Mouse (Mus musculus) bone marrow, adult 2 months (tissue): ENCODE results near the gene Sh3glb2. TPM values are rescaled to one million over a fixed set of nuclear protein-coding genes. Genes with fewer than 3 reads are reported as not detected.

Experiments used
- H3K27ac ChIP-seq: fragments of 200-500 bp; 2 replicates; pipeline ENCODE4 v1.5.1; 2012; ENCODE audit warnings: low read depth, mild to moderate bottlenecking, control low read depth, inconsistent platforms, low read length; ENCODE audit not compliant: control insufficient read depth, poor library complexity, insufficient read depth
- H3K4me1 ChIP-seq: fragments of 200-500 bp; 2 replicates; pipeline ENCODE4 v1.6.1; 2011; ENCODE audit warnings: low read length; ENCODE audit not compliant: control insufficient read depth, insufficient read depth
- H3K4me3 ChIP-seq: fragments of 200-500 bp; replicated peaks from 2 replicates; pipeline ENCODE3; 2011; ENCODE audit warnings: mild to moderate bottlenecking, low read depth, low read length, control low read depth; ENCODE audit not compliant: control insufficient read depth
- CTCF ChIP-seq: fragments of 200-500 bp; IDR thresholded peaks from 2 replicates; pipeline ENCODE4 v1.5.1; 2011; ENCODE audit warnings: low read length, control low read depth; ENCODE audit not compliant: control insufficient read depth, insufficient read depth
- POLR2A ChIP-seq: fragments of 200-500 bp; IDR thresholded peaks from 2 replicates; pipeline ENCODE4 v1.6.1; 2011; ENCODE audit warnings: low read depth, mild to moderate bottlenecking, control low read depth, low read length, borderline replicate concordance; ENCODE audit not compliant: control insufficient read depth
- WGBS: fragments of 180-500 bp; shearing (Covaris S2); methylation state at CpG from one replicate; pipeline ENCODE4 v1.1.7; 2018; 5-methylcytosine and 5-hydroxymethylcytosine counted together
- polyA plus RNA-seq: library from polyadenylated mRNA; stranded (reverse); fragments of >200 nt; gene quantifications from 2 replicates; pipeline ENCODE4 v1.2.4, GENCODE M21; 2011; ENCODE audit warnings: low replicate concordance; ENCODE audit not compliant: missing spikeins, insufficient read depth, insufficient read length

Sh3glb2 gene
- polyA plus RNA-seq, 1 experiment: 50.0 TPM

- TF ChIP-seq POLR2A (no peak), CTCF (no peak)
- Histone ChIP-seq H3K27ac (no peak overlapping the region), H3K4me1 (no peaks in the 10 kb centered on the region), H3K4me3 (no peak overlapping the region)
- WGBS: 86% methylated on average over 1 of the region's 1 CpGs
These were observed 42.4 kb upstream of the Sh3glb2 start for GRCm38 (mm10) chr2:30401581-30401980.

- TF ChIP-seq POLR2A (no peak), CTCF (no peak)
- H3K4me3 ChIP-seq: no peak overlapping the region
- WGBS: 88% methylated on average over 20 of the region's 20 CpGs
- no peak overlapping the region for H3K27ac ChIP-seq
- H3K4me1 ChIP-seq: no peaks in the 10 kb centered on the region
These were observed 40.3 kb upstream of the Sh3glb2 start for GRCm38 (mm10) chr2:30399191-30400171.

- Histone ChIP-seq H3K4me1 (peaks cover 2% of the 10 kb centered on the region; the same call in 1 of the 2 replicates), H3K4me3 (no peak overlapping the region), H3K27ac (no peak overlapping the region)
- WGBS: 91% methylated on average over 10 of the region's 10 CpGs
- TF ChIP-seq CTCF (no peak), POLR2A (no peak)
These were observed 38.9 kb upstream of the Sh3glb2 start for GRCm38 (mm10) chr2:30397986-30398512.

DNA sequence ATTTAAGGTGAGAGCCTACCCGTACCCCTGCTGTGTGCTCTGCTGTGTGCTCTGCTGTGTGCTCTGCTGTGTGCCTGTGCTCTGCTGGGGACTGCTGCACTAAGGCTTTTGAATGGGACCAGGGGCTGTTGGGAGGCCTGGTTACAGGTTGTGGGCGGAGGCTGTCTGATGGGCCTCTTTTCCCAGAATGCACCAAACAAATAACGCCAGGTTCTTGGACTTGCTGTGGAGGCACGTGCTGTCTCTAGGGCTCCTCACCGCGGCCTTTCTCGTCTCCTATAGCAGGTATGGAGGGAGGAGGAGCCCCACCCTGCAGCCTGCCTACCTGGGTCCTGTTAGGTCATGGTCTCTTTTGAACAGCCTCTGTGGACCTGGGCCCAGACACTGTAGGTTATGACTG is 37.1 kb upstream of the Sh3glb2 start:
- peaks cover 2% of the 10 kb centered on the region; the same call in 1 of the 2 replicates for H3K4me1 ChIP-seq
- H3K27ac ChIP-seq: no peak overlapping the region
- no peak overlapping the region for H3K4me3 ChIP-seq
- WGBS: 91% methylated on average over 7 of the region's 7 CpGs
- TF ChIP-seq POLR2A (no peak), CTCF (no peak)

DNA sequence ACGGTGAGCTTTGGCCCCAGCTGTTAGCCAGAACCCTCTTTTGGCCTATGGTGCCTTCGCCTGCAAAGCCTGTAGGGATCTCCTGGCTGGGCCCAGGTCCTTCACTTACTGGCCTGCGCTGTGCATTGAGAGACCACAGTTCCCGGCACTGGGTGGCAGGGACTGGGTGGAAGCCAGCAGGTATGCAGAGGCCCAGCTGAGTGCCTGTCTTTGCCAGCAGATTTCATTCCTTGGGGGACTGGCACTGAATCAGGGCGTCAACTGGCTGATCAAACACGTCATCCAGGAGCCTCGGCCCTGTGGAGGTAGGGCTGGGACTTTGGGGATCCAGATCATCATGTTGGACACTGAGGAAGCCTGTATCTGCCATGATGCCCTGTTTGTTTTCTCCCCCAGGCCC is 36.6 kb upstream of the Sh3glb2 start:
- peaks cover 2% of the 10 kb centered on the region; the same call in 1 of the 2 replicates for H3K4me1 ChIP-seq
- no peak overlapping the region for H3K27ac ChIP-seq
- TF ChIP-seq POLR2A (no peak), CTCF (no peak)
- no peak overlapping the region for H3K4me3 ChIP-seq
- WGBS: 88% methylated on average over 7 of the region's 7 CpGs

GRCm38 (mm10) chr2:30393370-30393656 is 34.2 kb upstream of the Sh3glb2 start:
- Histone ChIP-seq H3K4me1 (peaks cover 2% of the 10 kb centered on the region; the same call in 1 of the 2 replicates), H3K27ac (no peak overlapping the region), H3K4me3 (peak overlapping the region; percentile 75)
- no peak for TF ChIP-seq POLR2A
- no peak for TF ChIP-seq CTCF
- WGBS: 58% methylated on average over 1 of the region's 1 CpGs

- WGBS: under 1% methylated on average over 54 of the region's 54 CpGs
- peaks cover 2% of the 10 kb centered on the region; the same call in 1 of the 2 replicates for H3K4me1 ChIP-seq
- H3K27ac ChIP-seq: peak overlapping the region; percentile 69
- peak overlapping the region; percentile 75 for H3K4me3 ChIP-seq
- no peak for TF ChIP-seq CTCF
- peak; percentile 10; the same call in 1 of the 2 replicates for TF ChIP-seq POLR2A
These were observed 33.6 kb upstream of the Sh3glb2 start for GRCm38 (mm10) chr2:30392577-30393369.

DNA sequence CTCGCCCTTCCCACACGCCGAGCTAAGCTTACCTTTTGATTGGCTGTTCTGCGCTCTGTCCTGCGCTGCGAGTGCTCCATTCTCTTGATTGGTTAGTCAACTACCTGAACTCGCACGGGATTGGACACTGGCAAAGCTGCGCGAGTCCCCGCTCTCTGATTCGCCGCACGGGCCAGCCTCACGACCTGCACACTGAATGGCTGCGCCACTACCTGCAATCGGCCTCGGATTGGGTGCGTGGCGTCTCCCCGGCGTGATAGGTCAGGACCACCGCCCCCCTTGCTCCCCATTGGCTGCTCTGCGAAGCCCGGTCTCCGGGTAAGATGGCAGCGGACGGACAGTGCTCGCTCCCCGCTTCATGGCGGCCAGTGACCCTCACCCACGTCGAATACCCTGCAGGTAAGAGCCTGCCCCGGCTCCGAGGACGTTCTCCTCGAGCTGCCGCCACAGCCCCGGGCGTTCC is 33.0 kb upstream of the Sh3glb2 start, which contains the start of gene Dolpp1:
Gene Dolpp1 (plus strand): TSS at position 141 of the 463 bp plus-strand sequence.
- Histone ChIP-seq H3K27ac (peak within 1 kb of the TSS; percentile 69), H3K4me1 (peaks cover 2% of the 10 kb centered on the region; the same call in 1 of the 2 replicates), H3K4me3 (peak within 1 kb of the TSS; percentile 75)
- under 1% methylated on average over 40 of the region's 40 CpGs for WGBS
- peak; percentile 53; the same call in 1 of the 2 replicates for TF ChIP-seq POLR2A
- TF ChIP-seq CTCF: no peak
